Mouse (Mus musculus): ENCODE measurements around the gene Rpl18a.

Gene Rpl18a

DNA sequence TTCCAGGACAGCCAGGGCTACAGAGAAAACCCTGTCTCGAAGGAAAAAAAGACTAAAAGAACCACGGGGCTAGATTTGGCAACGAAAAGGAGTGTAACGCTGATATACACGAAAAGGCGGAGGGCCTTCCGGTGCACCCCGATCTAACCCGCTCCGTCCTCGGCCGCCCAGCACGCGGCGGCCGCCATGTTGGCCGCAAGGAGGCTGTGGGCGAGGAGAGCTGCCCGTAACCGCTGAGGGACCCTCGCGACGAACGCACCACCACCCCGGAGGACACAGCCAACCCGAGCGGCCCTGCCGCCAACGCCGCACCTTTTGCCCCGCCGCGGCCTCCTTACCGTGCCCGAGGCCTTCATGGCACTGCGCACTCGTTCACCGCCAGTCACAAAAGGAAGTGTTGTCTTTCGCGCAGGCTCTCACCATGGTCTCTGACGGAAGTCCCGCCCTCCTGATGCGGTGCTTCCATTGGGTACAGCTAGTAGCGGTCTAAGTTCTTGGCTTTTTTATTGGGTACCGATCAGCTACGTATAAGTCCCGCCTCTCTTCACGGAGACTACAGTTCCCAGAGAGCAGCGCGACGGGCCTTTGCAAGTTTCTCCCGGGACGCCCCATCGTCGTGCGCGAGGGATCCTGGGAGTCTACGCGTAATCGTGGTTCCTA lies at the start of gene Rpl18a:
Gene Rpl18a, minus strand, starts transcription at position 392 of the 660 bp plus-strand sequence.
- peak; percentile 94 to 96 for DNase-seq (ENCODE audit: low spot score in 2 of 2)

DNA sequence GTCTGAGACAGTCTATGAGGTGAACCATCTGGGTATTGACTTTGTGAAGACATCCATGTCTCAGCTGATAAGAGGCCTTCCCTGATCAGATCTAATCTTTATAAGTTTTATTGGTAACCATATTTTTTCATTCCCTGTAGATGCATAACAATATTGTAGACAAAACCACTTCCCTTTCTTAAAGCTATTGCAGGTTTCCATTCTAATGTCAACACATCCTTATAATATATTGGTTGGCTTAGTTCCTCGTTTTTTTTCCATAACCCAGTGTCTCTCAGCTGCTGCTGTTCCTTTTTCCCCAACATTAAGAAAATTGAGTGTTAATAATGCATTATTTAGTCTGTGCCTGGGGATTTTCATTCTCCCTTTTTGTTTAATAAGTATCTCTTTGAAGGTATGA lies 46.0 kb upstream of the Rpl18a start:
- no peak for DNase-seq (ENCODE audit: low spot score in 2 of 2)

DNA sequence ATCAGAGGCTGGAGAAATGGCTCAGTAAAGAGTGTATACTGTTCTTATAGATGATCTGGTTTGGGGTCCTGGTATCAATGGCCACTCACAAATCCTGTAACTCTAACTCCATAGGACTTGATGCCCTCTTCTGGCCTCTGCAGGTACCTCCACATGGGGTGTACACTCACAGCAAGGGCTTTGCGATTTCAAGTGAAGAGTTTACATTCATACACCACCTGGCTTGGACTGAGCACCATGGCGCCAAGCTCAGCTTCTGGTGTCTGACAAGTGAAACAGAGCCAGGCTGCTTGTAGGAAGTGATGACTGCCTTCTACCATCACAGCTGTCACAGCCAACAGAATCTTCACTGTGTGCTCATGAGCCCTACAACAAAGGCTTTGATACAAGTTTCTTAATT lies 44.3 kb upstream of the Rpl18a start:
- no peak for DNase-seq (ENCODE audit: low spot score in 2 of 2)

DNA sequence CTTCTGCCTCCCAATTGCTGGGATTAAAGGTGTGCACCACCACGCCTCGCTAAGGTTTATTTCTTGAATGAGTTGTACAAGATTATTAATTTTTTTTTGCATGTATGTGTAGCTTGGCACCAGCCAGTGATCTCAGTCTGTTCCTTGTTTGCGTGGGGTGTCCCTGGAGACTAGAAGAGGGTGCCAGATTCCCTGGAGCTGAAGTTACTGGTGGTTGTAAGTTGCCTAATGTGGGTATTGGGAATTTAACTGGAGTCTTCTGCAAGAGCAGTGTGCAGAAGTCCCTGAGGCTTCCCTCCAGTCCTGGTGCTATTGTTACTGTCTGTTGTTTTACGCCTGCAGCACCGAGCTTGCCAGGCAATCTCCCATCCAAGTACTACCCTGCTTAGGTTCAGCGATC lies 40.0 kb upstream of the Rpl18a start:
- no peak for DNase-seq (ENCODE audit: low spot score in 2 of 2)

DNA sequence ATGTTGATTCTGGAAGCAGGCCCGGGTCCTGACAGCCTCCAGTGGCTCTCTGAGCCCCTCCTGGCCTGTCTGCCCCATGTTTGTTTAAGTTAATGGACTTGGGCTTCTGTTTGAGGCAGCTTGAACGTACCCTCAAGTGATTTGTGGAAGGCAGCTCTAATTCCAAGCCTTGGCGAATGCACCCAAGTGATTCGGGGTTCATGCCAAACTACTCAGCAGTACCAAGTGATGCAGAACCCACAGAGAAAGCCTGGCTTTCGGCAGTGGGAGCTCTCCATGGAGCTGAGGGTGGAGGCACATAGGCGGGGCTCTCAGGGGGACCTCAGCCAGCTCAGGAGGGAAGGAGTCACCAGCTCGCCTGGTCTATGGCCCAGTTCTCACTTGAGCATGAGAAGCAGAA lies 37.6 kb upstream of the Rpl18a start:
- no peak for DNase-seq (ENCODE audit: low spot score in 2 of 2)

DNA sequence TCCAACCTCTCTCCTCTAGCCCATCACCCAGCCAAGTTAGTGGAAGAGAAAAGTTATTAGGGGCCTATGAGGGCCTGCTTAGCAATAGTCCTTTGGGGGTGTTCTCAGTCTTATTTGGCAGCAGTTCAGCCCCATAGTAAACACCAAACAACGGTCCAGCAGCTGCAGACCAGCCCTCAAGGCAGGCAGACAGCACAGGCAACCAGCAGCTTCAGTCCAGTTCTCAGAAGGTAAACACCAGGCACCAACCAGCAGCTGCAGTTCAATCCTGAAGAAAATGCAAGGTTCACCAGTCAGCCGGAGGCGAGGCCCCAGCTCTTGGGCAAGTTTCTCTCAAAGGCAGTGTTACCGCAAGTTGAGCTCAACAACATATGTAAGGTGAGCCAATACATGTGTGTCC lies 35.8 kb upstream of the Rpl18a start:
- DNase-seq (ENCODE audit: low spot score in 2 of 2), result no peak

DNA sequence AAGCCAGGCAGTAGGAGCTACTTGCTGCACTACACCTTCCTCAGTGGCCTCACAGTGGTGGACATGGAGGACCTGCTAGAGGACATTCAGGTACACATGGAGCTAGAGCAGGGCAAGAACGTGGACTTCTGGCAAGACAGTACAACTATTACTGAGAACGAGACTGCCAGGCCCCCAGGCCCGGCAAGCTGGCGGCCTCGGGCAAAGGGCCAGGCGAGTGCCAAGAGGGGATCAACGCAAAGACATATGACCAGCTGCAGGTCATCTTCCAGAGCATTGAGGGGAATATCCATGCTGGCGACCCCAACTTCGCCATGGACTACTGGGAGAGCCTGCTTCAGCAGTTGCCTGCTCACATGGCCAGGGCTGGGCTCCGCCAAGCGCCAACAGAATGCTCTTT lies 34.5 kb upstream of the Rpl18a start:
- no peak for DNase-seq (ENCODE audit: low spot score in 2 of 2)

DNA sequence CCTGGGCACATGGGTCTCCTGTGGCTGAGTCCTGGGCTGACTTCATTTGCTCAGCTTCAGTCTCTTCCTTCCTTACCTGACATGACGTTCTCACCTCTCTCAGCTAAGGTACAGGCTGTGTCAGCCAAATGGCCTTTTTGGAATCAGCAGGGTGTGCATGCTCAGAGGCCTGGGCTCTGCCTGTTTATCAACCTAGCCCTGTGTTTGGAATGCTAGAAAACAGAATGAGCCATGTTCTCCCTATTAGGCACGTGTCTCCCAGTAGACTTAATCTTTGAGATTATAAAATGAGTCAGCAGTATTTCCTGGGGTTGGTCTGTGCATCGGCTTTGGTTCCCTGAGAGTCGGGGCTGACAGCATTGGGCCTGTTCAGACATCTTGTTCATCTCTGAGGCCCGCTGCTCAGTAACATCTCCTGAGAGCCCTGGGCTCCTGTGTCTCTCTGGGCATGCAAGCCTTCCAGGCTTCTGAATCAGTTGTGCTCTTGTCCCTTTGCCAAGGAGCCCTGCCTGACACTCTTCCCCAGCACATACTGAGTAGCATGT lies 31.6 kb upstream of the Rpl18a start:
- no peak for DNase-seq (ENCODE audit: low spot score in 2 of 2)

DNA sequence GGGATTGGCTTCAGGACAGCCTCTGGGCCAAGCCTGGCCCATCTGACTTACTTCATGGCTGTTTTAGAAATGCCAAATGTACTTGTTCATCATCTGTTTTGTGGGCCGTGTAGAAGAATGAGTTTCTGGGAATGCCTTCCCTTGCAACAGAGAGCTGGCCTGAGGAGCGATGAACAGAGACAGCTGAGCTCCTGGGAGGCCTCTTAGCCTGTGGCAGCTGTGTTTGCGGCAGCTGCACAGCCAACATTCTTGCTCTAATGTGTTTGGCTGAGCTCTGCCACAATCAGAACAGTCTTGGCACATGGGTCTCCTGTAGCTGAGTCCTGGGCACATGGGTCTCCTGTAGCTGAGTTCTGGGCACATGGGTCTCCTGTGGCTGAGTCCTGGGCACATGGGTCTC lies 30.9 kb upstream of the Rpl18a start:
- DNase-seq (ENCODE audit: low spot score in 2 of 2), result no peak

DNA sequence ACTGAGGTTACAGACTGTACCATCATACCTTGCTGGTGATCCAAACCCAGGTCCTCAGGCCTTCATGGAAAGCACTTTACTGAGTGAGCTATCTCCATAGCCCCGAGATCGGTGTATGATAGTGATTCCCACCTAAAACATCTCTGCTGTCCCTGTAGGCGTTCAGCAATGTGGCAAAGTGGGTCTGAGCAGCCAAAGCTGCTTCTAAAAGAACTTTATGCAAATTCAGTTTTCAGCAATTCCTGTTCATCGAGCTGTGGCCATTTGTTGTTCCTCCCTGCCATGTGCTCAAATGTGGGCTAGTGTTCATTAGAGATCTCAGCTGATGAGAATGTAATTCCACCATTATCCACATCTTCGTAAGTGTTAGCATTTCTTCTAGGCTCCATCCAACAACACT lies 29.2 kb upstream of the Rpl18a start:
- DNase-seq (ENCODE audit: low spot score in 2 of 2), result no peak

DNA sequence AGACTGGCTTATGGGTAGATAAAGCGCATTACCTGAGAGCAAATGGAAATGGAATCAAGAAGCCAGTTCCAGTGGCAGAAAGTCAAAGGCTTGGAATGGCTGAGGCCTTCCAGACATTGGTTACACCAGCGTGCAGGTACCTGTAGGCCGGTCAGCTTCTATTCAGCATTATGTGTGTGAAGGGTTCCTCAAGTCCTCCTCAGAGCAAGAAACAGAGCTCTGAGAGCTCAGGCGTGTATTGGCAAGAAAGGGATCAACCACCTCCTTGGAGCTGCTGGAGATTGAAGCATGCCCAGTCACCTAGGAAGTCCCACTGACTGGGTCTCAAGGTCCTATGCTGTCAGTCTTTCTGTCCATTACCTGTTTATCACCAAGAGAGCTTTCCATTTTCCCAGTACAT lies 28.5 kb upstream of the Rpl18a start:
- no peak for DNase-seq (ENCODE audit: low spot score in 2 of 2)

DNA sequence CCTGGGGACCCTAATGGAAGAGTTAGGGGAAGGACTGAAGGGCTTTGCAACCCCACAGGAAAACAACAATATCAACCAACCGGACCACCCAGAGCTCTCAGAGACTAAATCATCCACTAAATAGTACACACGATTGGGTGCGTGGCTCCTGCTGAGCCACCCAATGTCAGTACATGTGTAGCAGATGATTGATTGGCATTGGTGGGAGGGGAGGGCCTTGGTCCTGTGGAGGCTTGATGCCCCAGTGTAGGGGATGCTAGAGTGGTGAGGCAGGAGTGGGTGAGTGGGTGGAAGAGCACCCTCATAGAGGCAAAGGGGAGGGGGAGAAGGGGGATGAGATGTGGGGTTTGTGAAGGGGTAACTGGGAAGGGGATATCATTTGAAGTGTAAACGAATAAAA lies 26.9 kb upstream of the Rpl18a start:
- DNase-seq (ENCODE audit: low spot score in 2 of 2), result no peak

DNA sequence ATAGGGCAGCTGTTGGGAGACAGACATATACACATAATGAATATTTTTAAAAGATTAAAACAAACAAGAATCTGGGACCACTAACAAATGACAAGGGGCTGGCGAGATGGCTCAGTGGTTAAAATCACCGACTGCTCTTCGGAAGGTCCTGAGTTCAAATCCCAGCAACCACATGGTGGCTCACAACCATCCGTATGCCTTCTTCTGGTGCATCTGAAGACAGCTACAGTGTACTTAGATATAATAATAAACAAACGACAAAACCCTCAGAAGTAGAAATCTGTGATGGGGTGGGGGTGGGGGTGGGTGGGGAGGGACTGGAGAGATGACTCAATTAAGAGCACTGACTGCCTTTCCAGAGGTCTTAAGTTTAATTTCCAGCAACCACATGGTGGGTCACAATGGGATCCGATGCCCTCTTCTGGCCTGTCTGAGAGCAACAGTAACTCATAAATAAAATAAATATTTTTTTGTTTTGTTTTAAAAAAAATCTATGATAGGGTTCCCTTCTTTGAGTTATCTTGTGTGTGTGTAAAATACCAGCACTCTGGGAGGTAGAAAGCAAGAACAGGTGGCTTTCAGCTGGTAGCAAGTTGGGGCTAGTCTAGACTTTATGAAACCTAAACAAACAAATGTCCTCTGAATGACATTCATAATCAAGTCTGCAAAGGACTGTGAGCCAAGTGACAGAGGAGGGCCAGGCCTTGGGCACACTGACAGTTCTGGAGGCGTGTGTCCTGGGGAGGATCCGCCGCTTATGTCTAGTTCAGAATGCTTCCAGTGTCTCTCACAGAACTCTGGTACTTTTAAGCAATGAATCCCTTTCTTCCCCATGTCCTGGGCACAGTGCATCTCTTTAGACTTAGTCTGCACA lies 23.1 kb upstream of the Rpl18a start:
- no peak for DNase-seq (ENCODE audit: low spot score in 2 of 2)

DNA sequence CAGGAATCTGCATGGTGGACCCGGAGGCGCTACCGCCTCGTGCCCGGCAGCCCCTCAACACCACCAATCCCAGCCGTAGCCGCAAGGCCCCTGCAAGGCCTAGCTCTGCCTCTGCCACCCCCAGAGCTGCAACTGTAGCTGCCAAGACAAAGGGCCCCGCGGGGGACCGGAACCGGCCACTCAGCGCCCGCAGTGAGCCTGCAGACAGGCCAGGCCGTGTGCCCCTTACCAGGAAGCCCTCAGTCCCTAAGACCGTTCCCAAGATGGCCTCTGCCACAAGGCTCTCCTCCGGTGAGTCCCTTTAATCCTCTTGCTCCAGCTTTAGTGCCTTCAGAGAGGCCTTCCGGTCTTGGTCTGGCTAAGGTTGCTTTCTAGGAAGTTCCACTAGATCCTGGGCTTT lies 17.5 kb upstream of the Rpl18a start:
- DNase-seq (ENCODE audit: low spot score in 2 of 2), result no peak

DNA sequence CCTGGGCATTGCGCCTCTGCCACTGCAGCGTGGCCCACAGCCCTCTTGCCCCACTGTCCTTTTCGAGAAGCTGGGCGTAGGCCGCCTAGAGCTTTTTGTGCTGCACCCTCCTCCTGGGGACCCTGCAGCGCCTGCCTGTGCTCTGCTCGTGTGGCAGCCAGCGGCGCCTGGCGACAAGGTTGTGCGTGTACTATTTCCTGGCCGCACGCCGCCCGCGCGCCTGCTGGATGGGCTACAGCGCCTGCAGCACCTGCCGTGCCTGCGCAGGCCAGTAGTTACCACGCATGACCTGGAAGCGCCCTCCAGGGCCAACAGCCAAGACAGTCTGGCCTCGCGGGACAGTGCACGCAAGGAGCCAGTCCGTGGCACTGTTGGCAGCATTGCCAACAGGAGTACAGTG lies 16.3 kb upstream of the Rpl18a start:
- DNase-seq (ENCODE audit: low spot score in 2 of 2), result no peak

DNA sequence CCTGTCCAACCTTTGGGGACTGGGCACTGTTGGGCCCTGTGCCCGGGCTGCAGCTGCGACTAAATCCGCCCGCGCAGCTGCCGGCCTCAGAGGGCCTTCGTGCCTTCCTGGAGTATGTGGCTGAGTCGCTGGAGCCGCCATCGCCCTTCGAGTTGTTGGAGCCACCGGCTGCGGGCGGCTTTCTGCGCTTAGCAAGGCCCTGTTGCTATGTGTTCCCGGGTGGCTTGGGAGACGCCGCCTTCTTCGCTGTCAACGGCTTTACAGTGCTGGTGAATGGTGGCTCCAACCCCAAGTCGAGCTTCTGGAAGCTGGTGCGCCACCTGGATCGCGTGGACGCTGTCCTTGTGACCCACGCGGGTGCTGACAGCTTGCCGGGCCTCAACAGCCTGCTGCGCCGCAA lies 15.7 kb upstream of the Rpl18a start:
- no peak for DNase-seq (ENCODE audit: low spot score in 2 of 2)

DNA sequence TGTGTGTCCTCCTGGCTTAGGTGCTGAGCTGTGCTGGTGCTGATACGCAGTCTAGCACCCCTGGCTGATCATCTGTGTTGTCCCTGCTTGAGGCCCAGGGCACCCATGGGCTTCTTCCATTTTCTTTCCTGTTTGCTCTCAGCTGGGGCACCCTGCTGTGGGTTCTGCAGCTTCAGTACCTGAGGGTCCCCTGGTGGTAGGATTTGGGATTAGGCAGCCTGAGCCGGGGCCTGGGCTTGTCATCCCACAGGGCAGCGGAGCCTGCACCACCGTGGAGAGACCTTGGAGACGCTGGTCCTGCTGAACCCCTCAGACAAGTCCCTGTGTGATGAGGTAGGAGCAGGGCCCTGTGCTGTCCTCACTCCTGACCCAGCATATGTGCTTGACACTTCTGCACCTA lies 14.4 kb upstream of the Rpl18a start:
- DNase-seq (ENCODE audit: low spot score in 2 of 2), result no peak

DNA sequence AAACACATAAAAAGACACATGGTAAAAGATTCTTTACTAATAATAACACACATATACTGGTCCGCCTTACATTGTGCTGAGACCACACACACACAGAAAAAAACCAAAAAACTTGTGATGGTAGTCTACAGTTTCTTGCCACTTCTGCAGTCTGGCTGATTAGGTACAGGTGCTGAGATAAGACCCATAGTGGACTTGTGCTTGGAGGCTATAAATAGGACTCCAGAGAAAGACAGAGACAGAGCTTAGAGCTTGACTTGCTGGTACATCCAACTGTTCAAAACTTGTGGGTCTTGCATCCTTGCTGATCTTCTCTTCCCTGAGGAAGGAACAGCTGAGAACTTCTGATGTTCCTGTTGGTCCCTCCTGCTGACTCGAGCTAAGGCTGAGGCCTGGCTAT lies 10.3 kb upstream of the Rpl18a start:
- DNase-seq (ENCODE audit: low spot score in 2 of 2), result no peak

DNA sequence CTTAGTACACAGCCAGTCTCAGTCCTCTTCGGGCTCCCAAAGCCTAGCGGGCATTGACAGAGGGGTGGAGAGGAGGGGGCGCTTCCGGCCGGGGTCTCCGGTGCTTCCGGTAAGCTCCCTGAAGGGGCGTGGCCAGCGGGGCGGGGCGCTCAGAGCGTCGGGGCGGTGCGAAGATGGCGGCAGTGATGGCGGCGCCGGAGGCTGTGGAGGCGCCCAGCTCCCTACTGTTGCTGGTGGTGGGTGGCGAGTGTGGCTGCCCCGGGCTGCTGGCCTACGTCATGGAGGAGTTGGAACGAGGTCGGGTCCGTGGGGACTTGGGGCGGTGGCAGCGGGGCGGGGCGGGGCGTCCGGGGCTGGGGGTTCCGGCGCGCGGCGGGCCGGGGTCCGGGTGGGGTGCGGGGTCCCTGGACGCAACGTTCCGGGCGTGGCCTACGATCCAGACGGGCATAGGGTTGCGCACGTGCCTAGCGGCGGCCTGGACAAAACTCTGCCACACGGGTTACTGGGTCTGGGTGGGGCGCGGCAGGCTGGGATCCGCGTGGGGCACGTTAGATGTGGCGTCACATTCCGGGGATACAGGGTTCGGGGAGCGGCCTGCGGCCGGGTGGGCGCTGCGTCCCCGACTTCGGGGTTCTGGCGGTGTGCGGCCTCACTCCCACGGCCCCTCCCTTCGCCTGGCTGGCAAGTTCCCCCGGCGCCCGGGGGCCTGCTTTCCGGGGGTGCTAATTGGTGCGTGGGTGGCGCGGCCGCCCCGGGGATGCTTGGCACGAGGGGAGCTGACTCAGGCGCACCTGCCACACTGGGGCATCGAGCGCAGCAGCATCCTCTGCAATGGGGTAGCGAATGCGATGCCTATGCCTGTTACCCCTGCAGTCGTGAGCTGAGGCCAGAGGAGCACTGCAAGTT lies 8.9 kb upstream of the Rpl18a start, which contains the start of gene Map1s:
Gene Map1s, plus strand, starts transcription at position 102 of the 906 bp plus-strand sequence.
- peak; percentile 82 to 89 for DNase-seq (ENCODE audit: low spot score in 2 of 2)

DNA sequence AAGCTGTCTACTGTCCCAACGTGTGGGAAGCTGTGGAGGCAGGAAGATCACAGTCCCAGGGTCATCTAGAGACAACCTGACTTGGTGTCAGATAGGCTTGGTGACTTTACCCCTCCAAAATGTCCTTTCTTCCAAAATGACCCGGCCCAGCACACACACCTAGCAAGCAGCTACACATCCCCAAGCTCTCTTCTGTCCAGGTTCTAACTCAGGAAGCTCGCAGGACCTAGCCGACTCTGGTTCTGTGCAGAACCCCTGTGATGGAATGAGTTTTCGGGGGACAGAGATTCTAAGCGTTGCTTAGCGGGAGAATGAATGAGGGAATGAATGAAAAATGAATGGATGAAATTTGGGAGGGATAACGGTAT lies 8.2 kb upstream of the Rpl18a start:
- DNase-seq (ENCODE audit: low spot score in 2 of 2), result no peak

DNA sequence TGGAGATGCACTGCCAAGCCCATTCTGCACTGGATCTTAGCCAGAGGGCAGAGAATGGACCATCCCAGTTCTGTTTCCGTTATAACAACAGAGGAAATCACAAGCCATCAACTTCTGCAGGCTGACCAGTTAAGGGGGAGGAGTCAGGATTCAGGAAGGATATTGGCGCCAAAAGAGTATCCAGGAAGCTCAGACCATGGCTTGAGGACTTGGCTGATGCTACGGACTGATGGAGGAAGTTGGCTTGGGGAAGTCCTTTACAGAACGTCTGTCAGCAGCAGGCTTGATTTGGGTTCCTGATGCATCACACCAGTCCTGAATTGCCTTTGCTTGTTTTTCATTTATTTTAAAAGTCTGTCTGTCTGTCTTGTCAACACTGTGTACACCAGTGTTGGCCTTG lies 7.3 kb upstream of the Rpl18a start:
- DNase-seq (ENCODE audit: low spot score in 2 of 2), result no peak

DNA sequence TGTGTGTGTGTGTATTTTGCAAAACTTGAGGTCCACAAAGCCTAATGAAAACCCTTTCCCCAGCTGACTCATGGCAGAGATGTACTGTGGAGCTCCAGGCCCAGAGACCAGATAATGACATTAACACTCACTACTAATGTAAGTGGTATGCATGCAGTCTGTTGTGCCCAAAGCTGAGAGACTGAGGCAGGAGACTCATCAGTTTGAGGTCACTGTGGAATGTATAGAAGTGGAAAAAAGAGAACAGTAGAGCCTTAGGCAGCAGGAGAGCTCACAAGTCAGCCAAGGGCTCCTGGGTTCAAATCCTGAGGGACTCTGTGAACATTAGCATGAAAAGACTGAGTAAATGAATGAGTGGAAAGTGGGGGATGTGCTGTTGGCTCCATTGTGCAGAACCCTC lies 6.4 kb upstream of the Rpl18a start:
- no peak for DNase-seq (ENCODE audit: low spot score in 2 of 2)

Measured in frontal cortex, postnatal 10 days (tissue).